Mouse (Mus musculus): ENCODE measurements around the gene Snx32. TPM values are rescaled to one million over a fixed set of nuclear protein-coding genes. Genes with fewer than 3 reads are reported as not detected.

Gene Snx32
- total and polyA plus RNA-seq, 3 experiments, result 2.0 to 12.0 (median 9.8) TPM

GRCm38 (mm10) chr19:5532520-5532919 lies 22.2 kb upstream of the Snx32 start:
- ATAC-seq (ENCODE audit: extremely low read depth, insufficient number of reproducible peaks, low FRiP score, poor library complexity, severe bottlenecking) (no peak), DNase-seq (ENCODE audit: low spot score) (no peak)
- H3K9me3 ChIP-seq (replicated peaks), result no peaks in the 10 kb centered on the region
- TF ChIP-seq TAL1 (conservative IDR thresholded peaks at IDR 0.05; ENCODE audit: low read depth, low read length), result no peak
- TF ChIP-seq CTCF (IDR thresholded peaks at IDR 0.05; ENCODE audit: low read depth, low read length), result no peak
- no peak for TF ChIP-seq GATA1 (IDR thresholded peaks at IDR 0.05; ENCODE audit: borderline replicate concordance, low read length)
- TF ChIP-seq GATA2 (IDR thresholded peaks at IDR 0.05; ENCODE audit: borderline replicate concordance, low read depth, low read length), result no peak
- peaks cover 11% of the 10 kb centered on the region for H3K4me1 ChIP-seq (ENCODE audit: insufficient read depth, low read depth, low read length)
- H3K36me3 ChIP-seq (replicated peaks), result no peaks in the 10 kb centered on the region
- peaks cover 46% of the 10 kb centered on the region for H3K27me3 ChIP-seq (ENCODE audit: insufficient read depth, low read length)
- H3K4me3 ChIP-seq (ENCODE audit: low read depth, low read length), result no peak overlapping the region

DNA sequence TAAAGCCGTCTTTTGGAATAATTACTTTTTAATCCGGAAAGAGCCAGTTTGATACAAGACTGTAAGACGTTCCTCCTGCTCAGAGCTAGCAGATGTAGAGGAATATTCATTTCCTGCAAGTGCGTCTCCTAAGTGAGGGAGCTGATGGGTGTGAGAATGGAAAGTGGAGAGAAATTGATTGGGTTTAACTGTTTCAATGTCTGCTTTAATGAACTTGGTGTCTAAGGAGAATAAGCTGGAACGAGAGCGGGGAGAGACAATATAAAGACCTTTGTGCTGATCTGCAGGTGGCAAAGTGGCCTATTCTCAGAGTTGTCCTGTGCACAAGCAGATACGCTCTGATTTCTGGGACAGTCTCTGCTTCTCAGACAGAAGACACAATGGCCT lies 19.8 kb upstream of the Snx32 start:
- Histone ChIP-seq H3K4me3 (ENCODE audit: low read depth, low read length) (no peak overlapping the region), H3K27me3 (ENCODE audit: insufficient read depth, low read length) (peaks cover 41% of the 10 kb centered on the region), H3K4me1 (ENCODE audit: insufficient read depth, low read depth, low read length) (peaks cover 13% of the 10 kb centered on the region), H3K9me3 (replicated peaks) (no peaks in the 10 kb centered on the region), H3K36me3 (replicated peaks) (no peaks in the 10 kb centered on the region)
- TF ChIP-seq POLR2AphosphoS5 (IDR thresholded peaks at IDR 0.05; ENCODE audit: insufficient replicate concordance, low read depth, low read length) (no peak), GATA1 (IDR thresholded peaks at IDR 0.05; ENCODE audit: borderline replicate concordance, low read length) (no peak), CTCF (IDR thresholded peaks at IDR 0.05; ENCODE audit: low read depth, low read length) (no peak), GATA2 (IDR thresholded peaks at IDR 0.05; ENCODE audit: borderline replicate concordance, low read depth, low read length) (no peak), TAL1 (conservative IDR thresholded peaks at IDR 0.05; ENCODE audit: low read depth, low read length) (no peak)
- no peak for ATAC-seq (ENCODE audit: extremely low read depth, insufficient number of reproducible peaks, low FRiP score, poor library complexity, severe bottlenecking)
- DNase-seq (ENCODE audit: low spot score), result no peak

DNA sequence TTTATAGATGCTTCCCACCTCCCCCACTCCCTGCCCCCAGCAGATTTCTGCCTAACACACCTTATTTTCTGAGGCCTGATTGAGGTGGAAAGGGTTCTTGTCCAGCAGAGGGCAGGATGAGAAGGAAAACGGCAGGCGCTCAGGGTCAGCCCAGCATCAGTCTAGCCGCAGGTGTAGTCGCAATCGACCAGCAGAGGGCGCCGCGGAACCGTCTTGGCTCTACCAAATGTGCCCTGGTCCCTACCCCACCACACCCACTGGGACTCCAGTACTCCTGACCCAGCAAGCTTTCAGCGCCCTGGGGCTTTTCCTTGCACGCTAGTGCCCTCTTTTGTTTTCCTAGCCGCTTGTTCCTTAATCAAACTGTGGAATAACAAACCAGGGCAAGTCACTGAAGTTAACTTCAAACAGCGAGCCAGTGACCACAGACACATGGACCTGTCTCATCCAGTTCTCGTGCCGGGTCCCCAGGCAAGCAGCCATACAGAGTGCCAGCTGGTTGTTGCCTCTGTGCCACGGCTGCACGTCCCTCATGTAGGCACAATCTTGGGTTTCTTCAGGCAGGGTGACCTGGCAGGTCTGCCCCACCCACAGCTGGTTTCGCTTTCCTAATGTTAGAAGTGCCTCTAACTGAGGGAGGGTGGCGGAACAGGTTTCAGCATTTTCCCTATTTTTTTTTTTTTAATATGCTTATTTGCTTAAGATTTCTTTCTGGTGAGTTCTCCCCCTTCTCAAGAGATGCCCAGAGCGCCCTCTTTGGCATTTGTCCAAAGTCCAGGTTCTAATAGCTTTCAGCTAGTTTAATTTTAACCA lies 19.2 kb upstream of the Snx32 start:
- peak; percentile 68 for ATAC-seq (ENCODE audit: extremely low read depth, insufficient number of reproducible peaks, low FRiP score, poor library complexity, severe bottlenecking)
- H3K27me3 ChIP-seq (ENCODE audit: insufficient read depth, low read length), result peaks cover 41% of the 10 kb centered on the region
- peaks cover 13% of the 10 kb centered on the region for H3K4me1 ChIP-seq (ENCODE audit: insufficient read depth, low read depth, low read length)
- DNase-seq (ENCODE audit: low spot score), result peak; percentile 89
- H3K4me3 ChIP-seq (ENCODE audit: low read depth, low read length), result peak overlapping the region; percentile 58; the same call in 1 of the 2 replicates
- no peaks in the 10 kb centered on the region for H3K36me3 ChIP-seq (replicated peaks)
- TF ChIP-seq GATA1 (IDR thresholded peaks at IDR 0.05; ENCODE audit: borderline replicate concordance, low read length) (no peak), POLR2AphosphoS5 (IDR thresholded peaks at IDR 0.05; ENCODE audit: insufficient replicate concordance, low read depth, low read length) (no peak), CTCF (IDR thresholded peaks at IDR 0.05; ENCODE audit: low read depth, low read length) (peak; percentile 94)
- no peaks in the 10 kb centered on the region for H3K9me3 ChIP-seq (replicated peaks)

DNA sequence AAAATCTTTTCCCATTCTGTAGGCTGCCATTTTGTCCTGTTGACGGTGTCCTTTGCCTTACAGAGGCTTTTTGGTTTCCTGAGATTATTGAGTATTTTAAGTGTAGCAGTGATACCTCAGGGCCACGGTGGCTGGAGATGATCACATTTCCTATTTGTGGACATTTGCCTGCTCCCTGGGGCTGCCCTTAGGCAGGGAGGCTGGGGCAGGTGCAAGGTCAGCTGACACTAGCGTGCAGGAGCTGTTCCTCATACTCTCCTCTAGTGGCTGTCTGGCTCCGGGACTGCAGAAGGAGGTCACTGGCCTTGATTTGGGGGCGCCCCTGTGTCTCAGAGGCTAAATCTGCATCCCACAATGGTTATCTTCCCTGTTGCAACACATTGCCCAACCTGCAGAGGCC lies 14.9 kb upstream of the Snx32 start:
- peaks cover 30% of the 10 kb centered on the region for H3K27me3 ChIP-seq (ENCODE audit: insufficient read depth, low read length)
- DNase-seq (ENCODE audit: low spot score), result no peak
- H3K9me3 ChIP-seq (replicated peaks), result no peaks in the 10 kb centered on the region
- no peak overlapping the region for H3K4me3 ChIP-seq (ENCODE audit: low read depth, low read length)
- ATAC-seq (ENCODE audit: extremely low read depth, insufficient number of reproducible peaks, low FRiP score, poor library complexity, severe bottlenecking), result no peak
- H3K36me3 ChIP-seq (replicated peaks), result no peaks in the 10 kb centered on the region
- no peak for TF ChIP-seq CTCF (IDR thresholded peaks at IDR 0.05; ENCODE audit: low read depth, low read length)
- no peak for TF ChIP-seq GATA1 (IDR thresholded peaks at IDR 0.05; ENCODE audit: borderline replicate concordance, low read length)
- no peak for TF ChIP-seq TAL1 (conservative IDR thresholded peaks at IDR 0.05; ENCODE audit: low read depth, low read length)
- no peak for TF ChIP-seq GATA2 (IDR thresholded peaks at IDR 0.05; ENCODE audit: borderline replicate concordance, low read depth, low read length)
- TF ChIP-seq POLR2AphosphoS5 (IDR thresholded peaks at IDR 0.05; ENCODE audit: insufficient replicate concordance, low read depth, low read length), result no peak
- H3K4me1 ChIP-seq (ENCODE audit: insufficient read depth, low read depth, low read length), result peaks cover 17% of the 10 kb centered on the region

DNA sequence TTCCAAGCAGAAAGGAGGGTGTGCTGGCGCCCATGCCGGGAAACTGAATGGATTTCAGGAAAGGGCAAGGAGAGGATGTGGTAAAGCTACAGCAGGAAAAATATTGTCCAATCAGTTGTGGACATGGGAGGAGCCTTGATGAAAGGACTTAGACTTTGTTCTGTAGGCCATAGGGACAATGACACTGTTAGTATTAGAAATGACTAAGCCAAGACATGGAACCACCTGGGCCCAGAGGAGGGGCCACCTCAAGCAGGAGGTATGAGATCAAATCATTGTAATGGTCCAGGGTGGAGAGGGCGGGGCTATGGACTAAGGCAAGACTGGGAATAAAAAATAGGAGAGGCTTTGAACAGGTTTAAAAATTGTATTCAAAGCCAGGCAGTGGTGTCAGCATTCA lies 8.4 kb upstream of the Snx32 start:
- Histone ChIP-seq H3K9me3 (replicated peaks) (no peaks in the 10 kb centered on the region), H3K4me3 (ENCODE audit: low read depth, low read length) (no peak overlapping the region), H3K27me3 (ENCODE audit: insufficient read depth, low read length) (peaks cover 14% of the 10 kb centered on the region), H3K36me3 (replicated peaks) (no peaks in the 10 kb centered on the region), H3K4me1 (ENCODE audit: insufficient read depth, low read depth, low read length) (peaks cover 25% of the 10 kb centered on the region)
- ATAC-seq (ENCODE audit: extremely low read depth, insufficient number of reproducible peaks, low FRiP score, poor library complexity, severe bottlenecking) (no peak), DNase-seq (ENCODE audit: low spot score) (no peak)
- TF ChIP-seq GATA1 (IDR thresholded peaks at IDR 0.05; ENCODE audit: borderline replicate concordance, low read length) (no peak), GATA2 (IDR thresholded peaks at IDR 0.05; ENCODE audit: borderline replicate concordance, low read depth, low read length) (no peak), POLR2AphosphoS5 (IDR thresholded peaks at IDR 0.05; ENCODE audit: insufficient replicate concordance, low read depth, low read length) (no peak)

GRCm38 (mm10) chr19:5516906-5517505 lies 6.7 kb upstream of the Snx32 start:
- no peak for ATAC-seq (ENCODE audit: extremely low read depth, insufficient number of reproducible peaks, low FRiP score, poor library complexity, severe bottlenecking)

More at GRCm38 (mm10) chr19:5516906-5517505, 6.7 kb upstream of the Snx32 start:
- no peak for DNase-seq (ENCODE audit: low spot score)
- no peaks in the 10 kb centered on the region for H3K9me3 ChIP-seq (replicated peaks)
- H3K36me3 ChIP-seq (replicated peaks), result no peaks in the 10 kb centered on the region
- peaks cover 32% of the 10 kb centered on the region for H3K4me1 ChIP-seq (ENCODE audit: insufficient read depth, low read depth, low read length)
- TF ChIP-seq POLR2AphosphoS5 (IDR thresholded peaks at IDR 0.05; ENCODE audit: insufficient replicate concordance, low read depth, low read length), result no peak
- H3K27me3 ChIP-seq (ENCODE audit: insufficient read depth, low read length), result peaks cover 7% of the 10 kb centered on the region; the same call in 1 of the 2 replicates
- no peak overlapping the region for H3K4me3 ChIP-seq (ENCODE audit: low read depth, low read length)
